Mouse (Mus musculus): ENCODE results near the gene Susd1. TPM values are rescaled to one million over a fixed set of nuclear protein-coding genes. Genes with fewer than 3 reads are reported as not detected.

Susd1 gene
- polyA plus RNA-seq, 1 experiment from 2014 or later = 10.6 TPM

DNA sequence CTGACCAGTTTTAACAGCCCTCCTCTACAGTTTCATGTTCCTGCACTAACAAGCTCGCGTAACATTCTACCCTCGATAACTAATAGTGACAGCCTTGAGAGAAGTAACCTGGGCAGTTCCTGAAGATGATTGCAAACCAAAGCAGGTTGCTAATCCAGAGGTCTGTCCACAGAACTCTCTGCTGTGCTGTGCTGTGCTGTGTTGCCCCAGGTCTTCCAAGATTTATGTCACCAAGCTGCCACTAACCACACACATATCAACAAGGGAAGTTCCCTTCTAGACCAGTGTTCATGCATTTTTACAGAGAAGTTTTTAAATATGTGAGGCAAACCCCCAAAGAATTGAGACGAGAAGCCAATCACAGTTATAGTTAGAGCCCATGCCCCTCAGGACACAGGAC is 164.3 kb downstream of the Susd1 start:
- Histone ChIP-seq H3K4me3 (ENCODE audit: low read depth, low read length) (no peak overlapping the region), H3K9ac (ENCODE audit: low read depth, low read length) (no peak overlapping the region), H3K27me3 (ENCODE audit: control insufficient read depth, insufficient read depth, low read depth, low read length) (no peaks in the 10 kb centered on the region), H3K36me3 (ENCODE audit: control insufficient read depth, insufficient read depth) (no peaks in the 10 kb centered on the region), H3K9me3 (replicated peaks; ENCODE audit: control insufficient read depth, low read length) (no peaks in the 10 kb centered on the region), H3K4me1 (ENCODE audit: control insufficient read depth, low read depth, low read length) (peaks cover 23% of the 10 kb centered on the region), H3K27ac (ENCODE audit: low read length) (no peak overlapping the region), H3K4me2 (ENCODE audit: low read depth, low read length) (no peak overlapping the region)
- ATAC-seq (ENCODE audit: low read depth) = no peak
- 39% methylated on average over 4 of the region's 4 CpGs for WGBS (ENCODE audit: insufficient replicate concordance)

GRCm38 (mm10) chr4:59273342-59273741 is 165.1 kb downstream of the Susd1 start:
- Histone ChIP-seq H3K9ac (ENCODE audit: low read depth, low read length) (no peak overlapping the region), H3K4me1 (ENCODE audit: control insufficient read depth, low read depth, low read length) (peaks cover 18% of the 10 kb centered on the region), H3K4me3 (ENCODE audit: low read depth, low read length) (no peak overlapping the region), H3K27ac (ENCODE audit: low read length) (no peak overlapping the region), H3K9me3 (replicated peaks; ENCODE audit: control insufficient read depth, low read length) (no peaks in the 10 kb centered on the region), H3K27me3 (ENCODE audit: control insufficient read depth, insufficient read depth, low read depth, low read length) (no peaks in the 10 kb centered on the region), H3K36me3 (ENCODE audit: control insufficient read depth, insufficient read depth) (no peaks in the 10 kb centered on the region), H3K4me2 (ENCODE audit: low read depth, low read length) (no peak overlapping the region)
- WGBS (ENCODE audit: insufficient replicate concordance) = 23% methylated on average over 1 of the region's 1 CpGs
- ATAC-seq (ENCODE audit: low read depth) = no peak

DNA sequence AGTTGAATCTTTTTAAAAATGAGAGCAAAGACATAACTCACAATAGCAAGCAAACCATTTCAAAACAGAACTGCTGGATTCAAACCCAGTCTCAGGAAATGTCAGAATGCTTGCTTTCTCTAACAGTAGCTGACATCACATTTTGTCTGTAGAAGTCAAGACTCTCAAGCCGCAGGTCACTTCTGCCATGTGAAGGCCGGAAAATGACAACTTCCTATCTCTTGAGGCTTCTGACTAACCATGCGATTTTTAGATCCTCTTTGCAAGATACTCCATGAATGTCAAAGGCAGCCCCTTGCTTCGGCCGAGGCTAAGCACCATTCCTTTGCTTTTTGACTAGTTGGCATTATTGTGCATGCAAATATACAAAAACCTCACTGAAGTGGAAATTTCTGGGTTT is 172.8 kb downstream of the Susd1 start:
- ATAC-seq (ENCODE audit: low read depth) = no peak
- Histone ChIP-seq H3K27me3 (ENCODE audit: control insufficient read depth, insufficient read depth, low read depth, low read length) (no peaks in the 10 kb centered on the region), H3K27ac (ENCODE audit: low read length) (no peak overlapping the region), H3K4me3 (ENCODE audit: low read depth, low read length) (no peak overlapping the region), H3K9ac (ENCODE audit: low read depth, low read length) (no peak overlapping the region), H3K4me1 (ENCODE audit: control insufficient read depth, low read depth, low read length) (peaks cover 7% of the 10 kb centered on the region), H3K36me3 (ENCODE audit: control insufficient read depth, insufficient read depth) (no peaks in the 10 kb centered on the region), H3K9me3 (replicated peaks; ENCODE audit: control insufficient read depth, low read length) (no peaks in the 10 kb centered on the region), H3K4me2 (ENCODE audit: low read depth, low read length) (no peak overlapping the region)
- WGBS (ENCODE audit: insufficient replicate concordance) = 27% methylated on average over 5 of the region's 5 CpGs

GRCm38 (mm10) chr4:59265182-59265581 is 173.3 kb downstream of the Susd1 start:
- Histone ChIP-seq H3K4me1 (ENCODE audit: control insufficient read depth, low read depth, low read length) (peaks cover 9% of the 10 kb centered on the region), H3K9ac (ENCODE audit: low read depth, low read length) (no peak overlapping the region), H3K27ac (ENCODE audit: low read length) (no peak overlapping the region), H3K4me3 (ENCODE audit: low read depth, low read length) (no peak overlapping the region), H3K36me3 (ENCODE audit: control insufficient read depth, insufficient read depth) (no peaks in the 10 kb centered on the region), H3K4me2 (ENCODE audit: low read depth, low read length) (no peak overlapping the region), H3K27me3 (ENCODE audit: control insufficient read depth, insufficient read depth, low read depth, low read length) (no peaks in the 10 kb centered on the region), H3K9me3 (replicated peaks; ENCODE audit: control insufficient read depth, low read length) (no peaks in the 10 kb centered on the region)
- no peak for ATAC-seq (ENCODE audit: low read depth)
- WGBS (ENCODE audit: insufficient replicate concordance) = 27% methylated on average over 5 of the region's 5 CpGs

Other genes with a start within 250 kb of the Susd1 start
- gene Ugcg, start 249.4 kb downstream of the Susd1 start, polyA plus RNA-seq (2015; fragmentation: Nextera tagmentation; extraction: Ambion mirVana) = 4.6 and 4.8 TPM in 2 replicates
- 52.4 and 54.2 TPM in 2 replicates for gene Ptbp3, start 110.7 kb upstream of the Susd1 start, polyA plus RNA-seq (2015; fragmentation: Nextera tagmentation; extraction: Ambion mirVana)
- gene Hsdl2, start 142.9 kb upstream of the Susd1 start, polyA plus RNA-seq (2015; fragmentation: Nextera tagmentation; extraction: Ambion mirVana) = 20.9 and 21.3 TPM in 2 replicates
- gene E130308A19Rik, start 187.6 kb upstream of the Susd1 start, polyA plus RNA-seq (2015; fragmentation: Nextera tagmentation; extraction: Ambion mirVana) = 8.1 and 8.3 TPM in 2 replicates

All from liver, embryonic 16.5 days (tissue).